Mouse (Mus musculus) stomach, embryonic 16.5 days (tissue): ENCODE measurements around the gene Suv39h1. TPM values are rescaled to one million over a fixed set of nuclear protein-coding genes. Genes with fewer than 3 reads are reported as not detected.
"Not testable (repeated sequence)": the region's sequence is repeated elsewhere in the genome, so short reads cannot be mapped to it uniquely, and the experiment has no call there.

ENCODE experiments used
- ATAC-seq: fragments of 200-750 bp; cut with Nextera tagmentation; 2 replicates; pipeline ENCODE4 v1.8.0; 2017; ENCODE audit warnings: moderate number of reproducible peaks, moderate TSS enrichment; ENCODE audit not compliant: insufficient read depth, low FRiP score
- H3K27ac ChIP-seq: fragments of 300-500 bp; sonication (generic); 2 replicates; pipeline ENCODE4 v1.5.1; 2014; ENCODE audit warnings: low read length
- H3K27me3 ChIP-seq: fragments of 300-500 bp; sonication (generic); 2 replicates; pipeline ENCODE4 v1.6.1; 2014; ENCODE audit warnings: low read length, control low read depth, mixed read lengths; ENCODE audit not compliant: control insufficient read depth, insufficient read depth
- H3K36me3 ChIP-seq: fragments of 300-500 bp; sonication (generic); 2 replicates; pipeline ENCODE4 v1.6.1; 2014; ENCODE audit warnings: low read length; ENCODE audit not compliant: control insufficient read depth, insufficient read depth
- H3K4me1 ChIP-seq: fragments of 300-500 bp; sonication (generic); 2 replicates; pipeline ENCODE4 v1.6.1; 2014; ENCODE audit warnings: low read length, control low read depth, mixed read lengths; ENCODE audit not compliant: control insufficient read depth, insufficient read depth
- H3K4me2 ChIP-seq: fragments of 300-500 bp; sonication (generic); 2 replicates; pipeline ENCODE4 v1.6.1; 2014; ENCODE audit warnings: low read depth, low read length, mixed read lengths
- H3K4me3 ChIP-seq: fragments of 300-500 bp; sonication (generic); replicated peaks from 2 replicates; pipeline ENCODE4 v1.5.1; 2014; ENCODE audit warnings: mild to moderate bottlenecking, low read length
- H3K9ac ChIP-seq: fragments of 300-500 bp; sonication (generic); 2 replicates; pipeline ENCODE4 v1.6.1; 2014; ENCODE audit warnings: low read length
- H3K9me3 ChIP-seq: fragments of 300-500 bp; sonication (generic); replicated peaks from 2 replicates; pipeline ENCODE4 v1.6.1; 2016; ENCODE audit warnings: low read length, control low read depth; ENCODE audit not compliant: control insufficient read depth
- WGBS: fragments of 180-500 bp; shearing (Covaris S2); extraction: QIAGEN DNeasy Blood & Tissue Kit; methylation state at CpG from one replicate; pipeline ENCODE4 v1.1.7; 2014; 5-methylcytosine and 5-hydroxymethylcytosine counted together
- polyA plus RNA-seq: library from polyadenylated mRNA; unstranded; fragments of >200 nt; fragmentation: Nextera tagmentation; extraction: Ambion mirVana; gene quantifications from 2 replicates; pipeline ENCODE4 v1.2.1, GENCODE M21; 2015

The Suv39h1 gene
- polyA plus RNA-seq, 1 experiment from 2014 or later, result 42.1 TPM

GRCm38 (mm10) chrX:8096068-8096786 is 21.7 kb upstream of the Suv39h1 start:
- not testable (repeated sequence) for H3K27ac ChIP-seq, H3K9me3 ChIP-seq, H3K36me3 ChIP-seq, H3K27me3 ChIP-seq, H3K4me1 ChIP-seq
- peak overlapping the region; percentile 46 for H3K4me2 ChIP-seq
- ATAC-seq, result peak; percentile 93
- 17% methylated on average over 15 of the region's 48 CpGs for WGBS
- peak overlapping the region; percentile 38 for H3K4me3 ChIP-seq
- 0 out of 2 replicates have a peak overlapping the region, but pooled peaks have one; percentile 50 for H3K9ac ChIP-seq

- ATAC-seq, result no peak
- H3K4me1 ChIP-seq, result no peaks in the 10 kb centered on the region
- H3K9me3 ChIP-seq, result no peaks in the 10 kb centered on the region
- H3K27me3 ChIP-seq, result no peaks in the 10 kb centered on the region
- H3K4me2 ChIP-seq, result peak overlapping the region; percentile 46
- no peak overlapping the region for H3K9ac ChIP-seq
- no peak overlapping the region for H3K27ac ChIP-seq
- H3K4me3 ChIP-seq, result peak overlapping the region; percentile 38
- no peaks in the 10 kb centered on the region for H3K36me3 ChIP-seq
- WGBS, result 75% methylated on average over 10 of the region's 10 CpGs
Observed at GRCm38 (mm10) chrX:8095546-8095945, 21.0 kb upstream of the Suv39h1 start.

- WGBS, result 81% methylated on average over 4 of the region's 5 CpGs
- H3K9me3 ChIP-seq, H3K27me3 ChIP-seq, H3K4me2 ChIP-seq, H3K36me3 ChIP-seq, H3K27ac ChIP-seq, H3K9ac ChIP-seq, H3K4me3 ChIP-seq, H3K4me1 ChIP-seq, ATAC-seq: not testable (repeated sequence)
Observed at GRCm38 (mm10) chrX:8090954-8091347, 16.4 kb upstream of the Suv39h1 start.

- H3K4me3 ChIP-seq, result 0 out of 2 replicates have a peak within 1 kb of the TSS, but pooled peaks have one; percentile 2
- no peaks in the 10 kb centered on the region for H3K9me3 ChIP-seq
- no peaks in the 10 kb centered on the region for H3K4me1 ChIP-seq
- H3K9ac ChIP-seq, result no peak within 1 kb of the TSS
- ATAC-seq, result no peak
- H3K4me2 ChIP-seq, result no peak within 1 kb of the TSS
- 84% methylated on average over 14 of the region's 14 CpGs for WGBS
- H3K36me3 ChIP-seq, result no peaks in the 10 kb centered on the region
- H3K27me3 ChIP-seq, result no peaks in the 10 kb centered on the region
- H3K27ac ChIP-seq, result no peak within 1 kb of the TSS
Observed at GRCm38 (mm10) chrX:8090346-8090953, 15.9 kb upstream of the Suv39h1 start, which contains the start of gene Was. TSS of gene Was (minus strand) at chrX:8090498.

- Histone ChIP-seq H3K9ac (no peak overlapping the region), H3K4me2 (no peak overlapping the region), H3K4me3 (0 out of 2 replicates have a peak overlapping the region, but pooled peaks have one; percentile 2), H3K36me3 (no peaks in the 10 kb centered on the region), H3K9me3 (no peaks in the 10 kb centered on the region), H3K4me1 (no peaks in the 10 kb centered on the region), H3K27me3 (no peaks in the 10 kb centered on the region), H3K27ac (no peak overlapping the region)
- ATAC-seq, result no peak
- 76% methylated on average over 3 of the region's 3 CpGs for WGBS
Observed at GRCm38 (mm10) chrX:8089746-8090145, 15.2 kb upstream of the Suv39h1 start.

GRCm38 (mm10) chrX:8085611-8086010 is 11.1 kb upstream of the Suv39h1 start:
- WGBS, result 81% methylated on average over 7 of the region's 8 CpGs
- Histone ChIP-seq H3K4me1 (no peaks in the 10 kb centered on the region), H3K9ac (no peak overlapping the region), H3K27ac (no peak overlapping the region), H3K9me3 (no peaks in the 10 kb centered on the region), H3K36me3 (no peaks in the 10 kb centered on the region), H3K4me3 (no peak overlapping the region), H3K4me2 (no peak overlapping the region), H3K27me3 (no peaks in the 10 kb centered on the region)
- ATAC-seq, result no peak

GRCm38 (mm10) chrX:8084771-8085259 is 10.3 kb upstream of the Suv39h1 start:
- H3K4me3 ChIP-seq, result no peak overlapping the region
- no peak for ATAC-seq
- no peaks in the 10 kb centered on the region for H3K9me3 ChIP-seq
- no peaks in the 10 kb centered on the region for H3K27me3 ChIP-seq
- H3K9ac ChIP-seq, result no peak overlapping the region
- no peaks in the 10 kb centered on the region for H3K36me3 ChIP-seq
- H3K4me1 ChIP-seq, result no peaks in the 10 kb centered on the region
- H3K4me2 ChIP-seq, result no peak overlapping the region
- H3K27ac ChIP-seq, result no peak overlapping the region
- WGBS, result 79% methylated on average over 6 of the region's 6 CpGs

GRCm38 (mm10) chrX:8075104-8075503 is 544 bp upstream of the Suv39h1 start:
- ATAC-seq, result no peak
- peak overlapping the region; percentile 57; the same call in 1 of the 2 replicates for H3K27ac ChIP-seq
- 24% methylated on average over 3 of the region's 3 CpGs for WGBS
- no peaks in the 10 kb centered on the region for H3K4me1 ChIP-seq
- no peaks in the 10 kb centered on the region for H3K9me3 ChIP-seq
- H3K4me3 ChIP-seq, result peak overlapping the region; percentile 63
- no peaks in the 10 kb centered on the region for H3K27me3 ChIP-seq
- H3K36me3 ChIP-seq, result no peaks in the 10 kb centered on the region
- peak overlapping the region; percentile 60 for H3K9ac ChIP-seq
- H3K4me2 ChIP-seq, result peak overlapping the region; percentile 56

GRCm38 (mm10) chrX:8073881-8074429 is 605 bp downstream of the Suv39h1 start:
- H3K9ac ChIP-seq, result peak overlapping the region; percentile 76
- H3K9me3 ChIP-seq, result no peaks in the 10 kb centered on the region
- no peaks in the 10 kb centered on the region for H3K4me1 ChIP-seq
- H3K27me3 ChIP-seq, result no peaks in the 10 kb centered on the region
- WGBS, result 16% methylated on average over 63 of the region's 64 CpGs
- peak overlapping the region; percentile 89 for H3K27ac ChIP-seq
- H3K36me3 ChIP-seq, result no peaks in the 10 kb centered on the region
- H3K4me3 ChIP-seq, result peak overlapping the region; percentile 63
- no peak for ATAC-seq
- peak overlapping the region; percentile 53 for H3K4me2 ChIP-seq
